Mouse (Mus musculus) midbrain, postnatal 0 days (tissue): ENCODE measurements at regions not wholly inside any gene's neighbourhood (a gene's known extent, or its start where the extent isn't known, plus 50 kb on each side); places are given as distances from the start of the nearest gene placed in this dataset.

Experiments
- ATAC-seq: fragments of 200-750 bp; cut with Nextera tagmentation; 2 replicates; pipeline ENCODE4 v1.8.0; 2017; ENCODE audit warnings: moderate number of reproducible peaks, mild to moderate bottlenecking, moderate TSS enrichment, moderate library complexity; ENCODE audit not compliant: low FRiP score
- DNase-seq: peaks from one replicate; pipeline ENCODE4 v3.0.0-alpha.2; 2015; ENCODE audit warnings: low spot score
- H3K27ac ChIP-seq: fragments of 300-500 bp; sonication (generic); 2 replicates; pipeline ENCODE4 v1.5.1; 2014; ENCODE audit warnings: low read depth, mild to moderate bottlenecking, low read length, mixed read lengths
- H3K27me3 ChIP-seq: fragments of 300-500 bp; sonication (generic); 2 replicates; pipeline ENCODE4 v1.6.1; 2014; ENCODE audit warnings: low read length, control low read depth, mixed read lengths; ENCODE audit not compliant: insufficient read depth
- H3K36me3 ChIP-seq: fragments of 300-500 bp; sonication (generic); 2 replicates; pipeline ENCODE4 v1.6.1; 2014; ENCODE audit warnings: low read length, control low read depth, mixed read lengths; ENCODE audit not compliant: insufficient read depth
- H3K4me1 ChIP-seq: fragments of 300-500 bp; sonication (generic); 2 replicates; pipeline ENCODE4 v1.6.1; 2014; ENCODE audit warnings: mild to moderate bottlenecking, control low read depth, antibody characterized with exemption, low read length, mixed read lengths; ENCODE audit not compliant: insufficient read depth
- H3K4me2 ChIP-seq: fragments of 300-500 bp; sonication (generic); 2 replicates; pipeline ENCODE4 v1.6.1; 2014; ENCODE audit warnings: low read depth, mild to moderate bottlenecking, low read length, mixed read lengths; ENCODE audit not compliant: poor library complexity, severe bottlenecking
- H3K4me3 ChIP-seq: fragments of 300-500 bp; sonication (generic); 2 replicates; pipeline ENCODE4 v1.5.1; 2014; ENCODE audit warnings: low read depth, mild to moderate bottlenecking, low read length, moderate library complexity
- H3K9ac ChIP-seq: fragments of 300-500 bp; sonication (generic); replicated peaks from 2 replicates; pipeline ENCODE4 v1.6.1; 2014; ENCODE audit warnings: mild to moderate bottlenecking, low read length, moderate library complexity, mixed read lengths; ENCODE audit not compliant: poor library complexity, severe bottlenecking
- H3K9me3 ChIP-seq: fragments of 300-500 bp; sonication (generic); 2 replicates; pipeline ENCODE4 v1.6.1; 2016; ENCODE audit warnings: low read length, control low read depth
- CTCF ChIP-seq: IDR thresholded peaks from 2 replicates; pipeline ENCODE4 v1.5.1; 2016; ENCODE audit warnings: antibody characterized with exemption, mild to moderate bottlenecking
- WGBS: fragments of 180-500 bp; shearing (Covaris S2); extraction: QIAGEN DNeasy Blood & Tissue Kit; methylation state at CpG from one replicate; pipeline ENCODE4 v1.1.7; 2014; 5-methylcytosine and 5-hydroxymethylcytosine counted together

- H3K27me3 ChIP-seq: no peaks in the 10 kb centered on the region; the same call in 1 of the 2 replicates
- 41% methylated on average over 20 of the region's 20 CpGs for WGBS
- no peak overlapping the region for H3K9ac ChIP-seq
- no peak for TF ChIP-seq CTCF
- H3K36me3 ChIP-seq: no peaks in the 10 kb centered on the region
- peak overlapping the region; percentile 30 for H3K4me2 ChIP-seq
- peak overlapping the region; percentile 32; the same call in 1 of the 2 replicates for H3K27ac ChIP-seq
- no peak for DNase-seq
- 0 out of 2 replicates have a peak, but pooled peaks cover 5% of the 10 kb centered on the region for H3K4me1 ChIP-seq
- H3K4me3 ChIP-seq: no peak overlapping the region
- H3K9me3 ChIP-seq: no peaks in the 10 kb centered on the region
- no peak for ATAC-seq
Observed at GRCm38 (mm10) chr8:107696384-107697346, 108.4 kb upstream of the Psmd7 start.

DNA sequence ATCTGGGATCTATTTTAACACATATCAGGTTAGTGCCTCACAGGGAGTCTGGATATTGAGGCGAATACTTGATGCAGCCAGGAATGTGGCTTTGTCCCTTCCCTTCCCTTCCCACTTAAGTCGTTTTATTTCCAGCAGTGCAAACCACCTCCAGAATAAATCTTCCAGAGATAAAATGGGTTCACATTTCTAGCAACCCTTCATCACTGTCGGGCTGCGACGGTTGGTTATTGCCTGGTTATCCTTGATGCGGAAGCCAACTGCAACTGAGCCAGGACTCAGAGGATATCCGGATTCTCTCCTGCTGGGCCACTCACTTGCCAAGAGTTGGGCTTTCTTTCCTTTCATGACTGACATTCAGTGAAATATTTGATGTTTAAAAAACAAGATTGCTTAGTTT is 111.0 kb upstream of the Psmd7 start:
- Histone ChIP-seq H3K9me3 (no peaks in the 10 kb centered on the region), H3K9ac (no peak overlapping the region), H3K36me3 (no peaks in the 10 kb centered on the region), H3K4me2 (no peak overlapping the region), H3K27me3 (no peaks in the 10 kb centered on the region; the same call in 1 of the 2 replicates), H3K27ac (no peak overlapping the region), H3K4me1 (0 out of 2 replicates have a peak, but pooled peaks cover 5% of the 10 kb centered on the region), H3K4me3 (no peak overlapping the region)
- ATAC-seq (no peak), DNase-seq (peak; percentile 41)
- TF ChIP-seq CTCF: no peak
- WGBS: 20% methylated on average over 7 of the region's 7 CpGs

DNA sequence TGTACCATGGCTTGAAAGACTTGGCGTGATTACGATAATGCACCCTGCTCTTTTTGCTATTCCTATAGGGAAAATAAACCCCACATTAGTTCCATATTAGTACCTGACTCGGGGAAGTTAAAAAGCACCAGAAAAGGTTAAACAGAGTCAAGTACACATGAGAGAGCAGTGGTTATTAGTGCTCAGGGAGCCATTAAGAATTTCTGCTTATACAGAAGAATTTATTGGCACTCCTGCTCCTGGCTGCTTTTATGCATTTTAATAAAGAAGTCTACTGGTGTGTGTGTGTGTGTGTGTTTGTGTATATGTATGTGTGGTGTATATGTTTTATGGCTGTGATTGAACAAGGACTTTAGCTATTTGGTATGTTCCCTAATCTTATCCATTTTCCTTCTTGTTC is 111.5 kb upstream of the Psmd7 start:
- TF ChIP-seq CTCF: no peak
- WGBS: 51% methylated on average over 3 of the region's 3 CpGs
- 0 out of 2 replicates have a peak, but pooled peaks cover 5% of the 10 kb centered on the region for H3K4me1 ChIP-seq
- no peak overlapping the region for H3K9ac ChIP-seq
- H3K9me3 ChIP-seq: no peaks in the 10 kb centered on the region
- no peak overlapping the region for H3K4me3 ChIP-seq
- no peak for ATAC-seq
- H3K36me3 ChIP-seq: no peaks in the 10 kb centered on the region
- H3K4me2 ChIP-seq: no peak overlapping the region
- no peaks in the 10 kb centered on the region; the same call in 1 of the 2 replicates for H3K27me3 ChIP-seq
- DNase-seq: peak; percentile 5
- no peak overlapping the region for H3K27ac ChIP-seq

- ATAC-seq: no peak
- H3K9ac ChIP-seq: no peak overlapping the region
- WGBS: 89% methylated on average over 10 of the region's 10 CpGs
- no peak overlapping the region for H3K4me3 ChIP-seq
- no peak overlapping the region for H3K4me2 ChIP-seq
- H3K4me1 ChIP-seq: no peaks in the 10 kb centered on the region
- DNase-seq: no peak
- no peak for TF ChIP-seq CTCF
- no peaks in the 10 kb centered on the region for H3K9me3 ChIP-seq
- H3K36me3 ChIP-seq: no peaks in the 10 kb centered on the region
- H3K27ac ChIP-seq: no peak overlapping the region
- H3K27me3 ChIP-seq: no peaks in the 10 kb centered on the region
Observed at GRCm38 (mm10) chr8:107715901-107716300, 127.6 kb upstream of the Psmd7 start.

DNA sequence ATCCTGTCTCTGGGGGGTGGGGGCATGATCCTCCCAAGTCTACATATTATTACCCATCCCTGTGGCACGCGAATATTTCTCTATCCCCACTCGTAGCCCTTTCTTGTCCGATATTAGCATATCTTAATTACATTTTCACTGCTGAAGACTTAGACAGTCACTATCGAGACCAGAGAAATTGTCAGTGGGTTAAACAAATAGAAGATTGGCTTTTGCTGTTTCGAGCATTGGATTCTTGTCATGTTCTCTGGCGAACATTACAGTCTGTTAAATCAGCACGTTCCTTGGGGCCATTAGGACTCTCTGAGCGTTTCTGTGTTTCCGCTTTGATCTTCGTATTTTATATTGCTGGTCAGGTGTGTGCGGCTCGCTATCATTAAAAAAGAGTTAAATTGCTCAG is 129.6 kb upstream of the Psmd7 start:
- TF ChIP-seq CTCF: no peak
- WGBS: 53% methylated on average over 13 of the region's 13 CpGs

GRCm38 (mm10) chr8:107719656-107720055 is 131.4 kb upstream of the Psmd7 start:
- no peak overlapping the region for H3K4me3 ChIP-seq
- H3K9me3 ChIP-seq: no peaks in the 10 kb centered on the region
- no peak overlapping the region for H3K27ac ChIP-seq
- ATAC-seq: no peak
- H3K4me2 ChIP-seq: no peak overlapping the region
- no peak for DNase-seq
- no peaks in the 10 kb centered on the region for H3K36me3 ChIP-seq
- TF ChIP-seq CTCF: peak; percentile 45
- no peaks in the 10 kb centered on the region for H3K4me1 ChIP-seq
- WGBS: 67% methylated on average over 3 of the region's 3 CpGs
- no peaks in the 10 kb centered on the region for H3K27me3 ChIP-seq
- no peak overlapping the region for H3K9ac ChIP-seq

More for the DNA sequence above, 129.6 kb upstream of the Psmd7 start:
- Histone ChIP-seq H3K9me3 (no peaks in the 10 kb centered on the region), H3K36me3 (no peaks in the 10 kb centered on the region), H3K4me2 (no peak overlapping the region), H3K27ac (no peak overlapping the region), H3K27me3 (no peaks in the 10 kb centered on the region), H3K9ac (no peak overlapping the region), H3K4me1 (no peaks in the 10 kb centered on the region), H3K4me3 (no peak overlapping the region)
- ATAC-seq: no peak
- no peak for DNase-seq
